Mouse (Mus musculus): Measurements from ENCODE around the gene Ndufa12. TPM values are rescaled to one million over a fixed set of nuclear protein-coding genes. Genes with fewer than 3 reads are reported as not detected.

Gene Ndufa12
- polyA plus RNA-seq, 1 experiment: 97.7 TPM

DNA sequence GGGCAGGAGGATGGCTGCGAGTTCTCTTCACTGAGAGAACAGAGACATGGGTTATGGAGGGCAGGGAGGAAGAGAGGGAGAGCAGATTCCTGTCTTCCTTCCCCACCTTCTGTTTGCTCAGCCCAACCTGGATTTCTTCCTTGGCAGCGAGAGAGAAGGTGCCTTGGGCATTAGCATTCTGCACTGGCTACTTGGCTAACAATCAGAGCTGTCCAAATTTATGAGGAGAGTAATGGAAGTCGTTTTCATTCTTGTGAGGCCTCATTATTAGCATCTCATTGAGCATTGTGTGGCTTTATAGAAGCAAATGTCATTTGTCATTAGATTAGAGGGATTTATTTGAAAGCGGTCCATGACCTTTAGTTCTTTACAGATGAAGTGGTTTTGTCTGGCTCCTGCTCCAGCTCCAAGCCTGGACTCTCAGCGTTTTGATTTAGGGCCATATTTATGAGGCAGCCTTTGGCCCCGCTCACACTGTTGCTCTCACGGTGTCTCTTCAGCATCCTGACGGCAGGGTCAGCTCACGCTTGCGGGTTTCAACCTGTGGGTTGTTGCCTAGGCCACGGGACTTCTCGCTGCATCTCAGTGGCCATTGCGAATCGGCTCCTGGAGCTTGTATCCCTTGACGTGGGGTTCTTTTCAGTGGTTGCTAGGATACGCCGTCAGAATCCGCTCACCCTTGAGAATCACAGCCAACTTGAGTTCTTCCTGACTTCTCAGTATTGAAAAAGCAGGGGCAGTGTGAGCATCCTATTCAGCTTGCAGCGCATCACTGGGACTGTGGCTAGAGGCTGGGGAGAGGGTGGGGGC lies 31.9 kb downstream of the Ndufa12 start:
- no peak for DNase-seq (ENCODE audit: low read depth)

- DNase-seq (ENCODE audit: low read depth): no peak
Observed at GRCm38 (mm10) chr10:94231025-94231424, 32.5 kb downstream of the Ndufa12 start.

- no peak for DNase-seq (ENCODE audit: low read depth)
Observed at GRCm38 (mm10) chr10:94235200-94235599, 36.7 kb downstream of the Ndufa12 start.

- no peak for DNase-seq (ENCODE audit: low read depth)
Observed at GRCm38 (mm10) chr10:94241346-94241745, 42.8 kb downstream of the Ndufa12 start.

GRCm38 (mm10) chr10:94247748-94248349 lies 49.3 kb downstream of the Ndufa12 start:
- no peak for DNase-seq (ENCODE audit: low read depth)

- no peak for DNase-seq (ENCODE audit: low read depth)
Observed at GRCm38 (mm10) chr10:94249575-94250456, 51.3 kb downstream of the Ndufa12 start.

DNA sequence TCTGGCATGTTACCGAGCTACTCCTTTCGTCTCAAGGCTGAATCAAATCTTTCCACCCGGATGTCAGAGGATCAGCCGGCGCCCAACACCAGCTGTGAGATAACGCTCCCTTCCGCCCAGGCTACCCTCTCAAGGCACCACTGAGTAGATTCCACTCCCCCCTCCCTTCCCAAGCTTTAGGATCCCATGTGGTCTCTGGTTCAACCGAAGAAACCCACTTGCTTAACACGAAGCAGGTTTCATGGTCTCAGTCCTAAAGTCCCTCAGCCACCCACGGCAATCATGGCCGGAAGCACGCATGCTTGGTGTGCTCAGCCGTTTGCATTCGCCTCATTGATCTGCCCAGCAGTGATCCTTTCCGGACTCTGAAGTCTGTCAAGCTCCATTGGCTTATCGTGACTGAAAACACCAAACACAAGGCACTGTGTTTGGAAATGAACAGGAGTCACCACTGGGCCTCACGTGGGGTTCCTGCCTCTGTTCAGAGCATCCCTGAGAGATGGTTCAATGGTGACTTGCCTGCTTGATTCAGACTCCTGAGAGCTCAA lies 54.8 kb downstream of the Ndufa12 start:
- no peak for DNase-seq (ENCODE audit: low read depth)

- no peak for DNase-seq (ENCODE audit: low read depth)
Observed at GRCm38 (mm10) chr10:94254766-94255165, 56.2 kb downstream of the Ndufa12 start.

DNA sequence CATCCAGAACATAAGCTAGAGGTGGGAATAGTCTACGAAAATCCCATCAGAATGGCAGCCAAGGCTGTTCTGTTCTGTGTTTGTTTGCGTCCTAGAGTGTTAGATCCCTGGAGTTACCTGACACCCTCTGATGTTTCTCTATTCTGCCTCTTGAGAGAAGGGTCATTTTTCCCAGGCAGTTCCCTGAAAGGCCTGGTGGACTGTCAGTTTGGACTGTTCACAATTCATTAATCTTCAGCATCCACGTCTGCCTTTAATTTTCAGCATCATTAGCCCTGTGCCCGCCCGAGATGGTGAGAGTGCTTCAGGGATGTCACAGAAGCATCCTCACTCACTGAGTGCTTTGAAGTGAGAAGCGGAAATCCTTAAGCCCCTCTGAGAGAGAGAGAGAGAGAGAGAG lies 57.2 kb downstream of the Ndufa12 start:
- no peak for DNase-seq (ENCODE audit: low read depth)

DNA sequence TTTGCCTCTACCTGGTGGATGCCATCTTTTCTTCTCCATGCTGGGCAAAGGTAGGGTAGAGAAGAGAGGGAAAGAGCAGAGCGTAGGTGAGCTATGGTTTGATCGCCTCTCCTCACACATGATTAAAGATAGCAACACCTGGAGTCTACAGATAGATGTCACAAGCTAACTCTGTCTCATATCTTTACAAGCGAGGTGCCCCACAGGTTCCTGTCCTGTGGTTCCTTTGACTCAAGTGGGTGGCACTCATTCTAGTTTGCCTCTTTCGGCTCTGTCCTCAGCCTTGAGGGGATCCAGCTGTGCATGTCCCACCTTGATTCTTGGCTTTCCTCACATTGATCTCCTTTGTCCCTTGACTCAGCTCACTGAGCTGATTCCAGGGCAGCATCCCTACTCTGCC lies 58.0 kb downstream of the Ndufa12 start:
- no peak for DNase-seq (ENCODE audit: low read depth)

DNA sequence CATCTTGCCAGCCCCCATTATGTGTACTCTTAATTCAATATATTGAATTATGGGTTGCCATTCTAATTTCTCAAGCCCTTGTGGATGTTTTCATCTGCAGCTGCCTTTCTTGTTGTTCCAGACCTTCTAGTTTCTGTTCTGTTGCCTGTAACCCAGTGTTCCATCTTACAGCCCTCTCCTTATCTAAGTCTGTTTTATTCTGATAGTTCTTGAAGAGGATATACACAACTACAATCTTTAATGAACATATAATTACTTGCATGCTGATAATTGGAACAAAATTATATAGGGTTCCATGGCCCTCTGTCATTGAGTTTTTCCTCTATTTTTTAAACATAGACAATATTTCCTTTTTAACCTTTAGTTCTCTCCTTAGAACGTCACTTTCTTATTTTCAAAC lies 62.0 kb downstream of the Ndufa12 start:
- no peak for DNase-seq (ENCODE audit: low read depth)

GRCm38 (mm10) chr10:94262646-94263045 lies 64.1 kb downstream of the Ndufa12 start:
- DNase-seq (ENCODE audit: low read depth): no peak

DNA sequence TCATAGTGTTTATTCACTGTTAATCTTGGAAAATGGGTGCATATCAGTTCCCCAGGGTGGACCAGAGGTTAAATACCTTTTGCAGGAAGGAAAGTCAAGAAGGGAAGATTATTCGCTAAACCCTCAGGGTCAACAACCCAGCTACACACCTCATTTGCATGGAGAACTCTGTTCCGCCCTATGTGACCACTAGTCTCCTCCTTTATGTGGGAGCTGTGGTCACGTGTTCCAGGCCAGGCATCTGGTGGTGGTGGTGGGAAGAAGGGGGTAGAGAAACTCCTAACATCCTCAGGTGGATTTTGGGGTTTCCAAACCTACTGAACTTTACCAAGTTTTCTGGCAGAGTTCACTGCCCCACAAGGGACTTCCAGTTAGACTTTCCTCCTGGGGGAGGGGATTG lies 64.7 kb downstream of the Ndufa12 start:
- DNase-seq (ENCODE audit: low read depth): no peak

DNA sequence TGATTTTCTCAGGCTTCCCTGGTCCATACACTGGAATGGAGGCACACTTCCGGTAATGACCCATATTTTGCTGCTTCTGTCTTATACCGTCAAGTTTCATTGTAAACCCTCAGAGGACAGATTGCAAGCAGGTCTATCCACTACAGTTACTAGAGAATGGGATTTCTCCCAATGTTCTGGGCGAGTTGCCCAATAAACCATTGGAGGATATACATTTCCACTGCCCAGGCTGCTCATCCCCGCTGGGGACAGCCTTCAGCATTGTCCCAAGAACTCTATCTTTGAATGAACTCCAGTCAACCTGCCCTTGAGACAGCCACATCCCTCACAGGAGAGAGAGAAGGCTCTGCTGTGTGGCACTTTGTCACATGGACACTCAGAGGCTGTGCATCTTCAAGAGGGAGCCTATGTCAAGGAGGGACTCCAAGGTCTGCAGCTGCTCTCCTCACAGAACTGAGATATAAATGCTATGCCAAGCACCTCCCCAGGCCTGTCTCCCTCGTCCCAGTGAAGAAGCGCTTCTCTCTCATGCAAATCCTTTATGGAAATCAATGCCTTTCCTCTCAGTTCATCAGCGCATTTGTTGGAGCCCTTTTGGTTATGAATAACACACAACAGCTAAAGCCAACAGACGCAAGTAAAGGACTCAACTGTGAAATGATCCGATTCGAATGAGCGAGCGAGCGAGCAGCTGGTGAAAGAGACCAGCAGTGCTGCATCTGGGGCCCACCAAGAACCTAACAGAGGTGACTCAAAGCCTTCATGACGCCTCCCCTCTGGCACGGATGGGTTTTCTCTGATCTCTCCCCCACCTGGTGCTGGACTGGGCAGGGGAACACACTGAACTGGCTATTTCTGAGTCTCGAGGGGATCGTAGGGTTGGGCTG lies 67.4 kb downstream of the Ndufa12 start:
- DNase-seq (ENCODE audit: low read depth): no peak

Other genes starting within 250 kb of the Ndufa12 start
- gene Vezt, start 162.9 kb upstream of the Ndufa12 start, polyA plus RNA-seq (2012; rRNA removed): 15.8 and 18.7 TPM in 2 replicates
- 2.1 and 2.3 TPM in 2 replicates for gene Fgd6, start 162.7 kb upstream of the Ndufa12 start, polyA plus RNA-seq (2012; rRNA removed)
- 6.2 and 7.7 TPM in 2 replicates for gene Nr2c1, start 50.7 kb upstream of the Ndufa12 start, polyA plus RNA-seq (2012; rRNA removed)
- gene Gm4792, start 100.0 kb downstream of the Ndufa12 start, polyA plus RNA-seq (2012; rRNA removed): not detected in 2 replicates
- gene Tmcc3, start 113.2 kb downstream of the Ndufa12 start, polyA plus RNA-seq (2012; rRNA removed): 26.5 and 31.5 TPM in 2 replicates

Measured in gonadal fat pad, adult 2 months (tissue).